Mouse (Mus musculus) left cerebral cortex, adult 8-10 months (tissue): ENCODE data around the gene Hsd17b6. TPM values are rescaled to one million over a fixed set of nuclear protein-coding genes. Genes with fewer than 3 reads are reported as not detected.
"Not testable (repeated sequence)": the region's sequence is repeated elsewhere in the genome, so short reads cannot be mapped to it uniquely, and the experiment has no call there.

Experiments used
- DNase-seq, 2 experiments: peaks; one replicate each; pipeline ENCODE4 v3.0.0; 2022; ENCODE audit warnings: low spot score in 2 of 2
- total RNA-seq, 4 experiments: library from RNA; stranded (reverse); gene quantifications; 2 replicates each; pipeline ENCODE4 v1.2.4; 2022

Hsd17b6 gene
- total RNA-seq, result not detected

- no peak for DNase-seq
These were observed at the start of gene Hsd17b6 for GRCm38 (mm10) chr10:128007446-128007845. Gene Hsd17b6 (minus strand): TSS chr10:128007611.

GRCm38 (mm10) chr10:128053001-128053400, 45.6 kb upstream of the Hsd17b6 start:
- DNase-seq, result no peak

- DNase-seq, result not testable (repeated sequence)
These were observed 44.7 kb upstream of the Hsd17b6 start for GRCm38 (mm10) chr10:128052136-128052535.

- DNase-seq, result no peak
These were observed 44.2 kb upstream of the Hsd17b6 start for GRCm38 (mm10) chr10:128051589-128051988.

- DNase-seq, result no peak
These were observed 42.9 kb upstream of the Hsd17b6 start for GRCm38 (mm10) chr10:128050355-128050754.

GRCm38 (mm10) chr10:128049741-128050140, 42.3 kb upstream of the Hsd17b6 start:
- no peak for DNase-seq

- DNase-seq, result no peak
These were observed 40.7 kb upstream of the Hsd17b6 start for GRCm38 (mm10) chr10:128048157-128048556.

GRCm38 (mm10) chr10:128043041-128043835, 35.8 kb upstream of the Hsd17b6 start:
- DNase-seq, result no peak

- no peak for DNase-seq
These were observed 35.1 kb upstream of the Hsd17b6 start for GRCm38 (mm10) chr10:128042466-128042865.

GRCm38 (mm10) chr10:128041636-128042035, 34.2 kb upstream of the Hsd17b6 start:
- no peak for DNase-seq

- no peak for DNase-seq
These were observed 32.9 kb upstream of the Hsd17b6 start for GRCm38 (mm10) chr10:128040293-128040692.

- DNase-seq, result no peak
These were observed 32.4 kb upstream of the Hsd17b6 start for GRCm38 (mm10) chr10:128039858-128040257.

GRCm38 (mm10) chr10:128039167-128039566, 31.8 kb upstream of the Hsd17b6 start:
- no peak for DNase-seq

- no peak for DNase-seq
These were observed 30.5 kb upstream of the Hsd17b6 start for GRCm38 (mm10) chr10:128037921-128038320.

- peak in 1 of 2 experiments; percentile 33 for DNase-seq
These were observed 29.5 kb upstream of the Hsd17b6 start for GRCm38 (mm10) chr10:128036746-128037425.

GRCm38 (mm10) chr10:128030860-128031259, 23.4 kb upstream of the Hsd17b6 start:
- DNase-seq, result no peak

- DNase-seq, result no peak
These were observed 22.5 kb upstream of the Hsd17b6 start for GRCm38 (mm10) chr10:128029931-128030330.

GRCm38 (mm10) chr10:128023496-128023895, 16.1 kb upstream of the Hsd17b6 start:
- DNase-seq, result no peak

- no peak for DNase-seq
These were observed 14.8 kb upstream of the Hsd17b6 start for GRCm38 (mm10) chr10:128022196-128022595.

- DNase-seq, result peak; percentile 66 to 68
These were observed 7.9 kb upstream of the Hsd17b6 start, which contains the start of gene Prim1 for GRCm38 (mm10) chr10:128015068-128015934. Gene Prim1 (plus strand): TSS chr10:128015168.

GRCm38 (mm10) chr10:128009735-128010134, 2.3 kb upstream of the Hsd17b6 start:
- DNase-seq, result no peak
